Mouse (Mus musculus) gastrocnemius, postnatal 10 days (tissue): ENCODE data around the gene Il27ra. TPM values are rescaled to one million over a fixed set of nuclear protein-coding genes. Genes with fewer than 3 reads are reported as not detected.
"Not testable (repeated sequence)": the region's sequence is repeated elsewhere in the genome, so short reads cannot be mapped to it uniquely, and the experiment has no call there.

ENCODE experiments used
- DNase-seq: peaks from one replicate; pipeline ENCODE4 v3.0.0; 2021; ENCODE audit warnings: mixed read lengths
- microRNA-seq, 2 experiments: library from miRNA; unstranded; fragments of <30 nt; microRNA quantifications; one replicate each; pipeline ENCODE4 v1.2.0; 2021
- total RNA-seq, 2 experiments: library from RNA; stranded (reverse); gene quantifications; 2 replicates each; pipeline ENCODE4 v1.2.3; 2021

Il27ra gene
- total RNA-seq, 2 experiments from 2014 or later: 0.84 to 0.87 TPM

- DNase-seq: peak; percentile 87
These were observed 45.6 kb downstream of the Il27ra start for GRCm38 (mm10) chr8:83996567-83997505.

- no peak for DNase-seq
These were observed 46.4 kb downstream of the Il27ra start for GRCm38 (mm10) chr8:83995973-83996372.

GRCm38 (mm10) chr8:83994030-83994429 is 48.4 kb downstream of the Il27ra start:
- DNase-seq: no peak

- no peak for DNase-seq
These were observed 49.9 kb downstream of the Il27ra start for GRCm38 (mm10) chr8:83992488-83992887.

GRCm38 (mm10) chr8:83990170-83990569 is 52.2 kb downstream of the Il27ra start:
- no peak for DNase-seq

GRCm38 (mm10) chr8:83989243-83989642 is 53.1 kb downstream of the Il27ra start:
- no peak for DNase-seq

GRCm38 (mm10) chr8:83983222-83983621 is 59.2 kb downstream of the Il27ra start:
- not testable (repeated sequence) for DNase-seq

- DNase-seq: no peak
These were observed 59.9 kb downstream of the Il27ra start for GRCm38 (mm10) chr8:83982449-83982848.

- DNase-seq: no peak
These were observed 60.9 kb downstream of the Il27ra start for GRCm38 (mm10) chr8:83981533-83981932.

- DNase-seq: peak; percentile 73
These were observed 61.5 kb downstream of the Il27ra start for GRCm38 (mm10) chr8:83980845-83981244.

Small RNA genes lying within 50 kb of the gene (microRNA-seq; reads per million reads assigned to microRNA genes)
- gene Mir1199 (0 to 0.50 reads per million in 2 experiments), gene Mir709 (0 reads per million in 2 experiments), gene Mir8111 (1.5 to 2.2 reads per million in 2 experiments)

Other genes starting within 250 kb of the Il27ra start
- 10 to 100 TPM; 19.6 to 25.2 TPM for gene Adgrl1, start 142.5 kb downstream of the Il27ra start, total RNA-seq
- gene Gm10644, start 87.4 kb downstream of the Il27ra start, total RNA-seq: under 1 TPM in 1 of 2 experiments, not detected in 1; 0.32 TPM
- gene Asf1b, start 87.1 kb downstream of the Il27ra start, total RNA-seq: 1 to 10 TPM; 6.5 to 7.3 TPM
- gene Prkaca, start 69.6 kb downstream of the Il27ra start, total RNA-seq: 100 to 1,000 TPM; 490 to 518 TPM
- 10 to 100 TPM; 24.8 to 30.3 TPM for gene Samd1, start 44.9 kb downstream of the Il27ra start, total RNA-seq
- under 1 TPM in 1 of 2 experiments, not detected in 1; 0.47 TPM for gene 1700067K01Rik, start 41.1 kb downstream of the Il27ra start, total RNA-seq
- 1 to 10 TPM; 1.7 to 2.0 TPM for gene 2210011C24Rik, start 30.4 kb downstream of the Il27ra start, total RNA-seq
- gene Palm3, start 21.1 kb downstream of the Il27ra start, total RNA-seq: 1 to 10 TPM in 1 of 2 experiments, under 1 TPM in 1; 0.99 to 1.1 TPM
- gene Rln3, start 2.4 kb upstream of the Il27ra start, total RNA-seq: not detected
- 1 to 10 TPM; 1.6 to 1.9 TPM for gene Gm10643, start 22.5 kb upstream of the Il27ra start, total RNA-seq
- gene Rfx1, start 24.2 kb upstream of the Il27ra start, total RNA-seq: 1 to 10 TPM; 5.2 to 8.2 TPM
- gene Dcaf15, start 62.2 kb upstream of the Il27ra start, total RNA-seq: 10 to 100 TPM in 1 of 2 experiments, 1 to 10 TPM in 1; 9.5 to 11.2 TPM
- gene Podnl1, start 83.4 kb upstream of the Il27ra start, total RNA-seq: 1 to 10 TPM in 1 of 2 experiments, under 1 TPM in 1; 0.14 to 2.4 TPM
- 10 to 100 TPM; 12.5 to 13.9 TPM for gene Cc2d1a, start 105.3 kb upstream of the Il27ra start, total RNA-seq
- gene 4930432K21Rik, start 105.4 kb upstream of the Il27ra start, total RNA-seq: under 1 TPM; 0.32 to 0.54 TPM
- gene Nanos3, start 142.6 kb upstream of the Il27ra start, total RNA-seq: 1 to 10 TPM; 1.4 to 2.4 TPM
- gene Zswim4, start 194.5 kb upstream of the Il27ra start, total RNA-seq: 1 to 10 TPM; 7.9 to 8.5 TPM
- 100 to 1,000 TPM; 180 to 184 TPM for gene D8Ertd738e, start 207.1 kb upstream of the Il27ra start, total RNA-seq
- 10 to 100 TPM; 16.8 to 20.6 TPM for gene Mri1, start 214.7 kb upstream of the Il27ra start, total RNA-seq
- 10 to 100 TPM; 11.3 to 11.4 TPM for gene Ccdc130, start 227.8 kb upstream of the Il27ra start, total RNA-seq